Mouse (Mus musculus) bone marrow macrophage, adult 2 months (primary cell): ENCODE results near the gene Pusl1. TPM values are rescaled to one million over a fixed set of nuclear protein-coding genes. Genes with fewer than 3 reads are reported as not detected.

Source experiments
- H3K27ac ChIP-seq: 2 replicates; pipeline ENCODE4 v1.5.1; 2012; ENCODE audit warnings: low read depth, low read length; ENCODE audit not compliant: insufficient read depth
- H3K4me1 ChIP-seq: 2 replicates; pipeline ENCODE4 v1.6.1; 2012; ENCODE audit warnings: low read length; ENCODE audit not compliant: control insufficient read depth, insufficient read depth
- H3K4me3 ChIP-seq: 2 replicates; pipeline ENCODE4 v1.5.1; 2012; ENCODE audit warnings: mild to moderate bottlenecking, low read length, moderate library complexity; ENCODE audit not compliant: insufficient read depth
- CTCF ChIP-seq: IDR thresholded peaks from 2 replicates; pipeline ENCODE4 v1.5.1; 2012; ENCODE audit warnings: low read depth, mild to moderate bottlenecking, low read length, moderate library complexity
- POLR2A ChIP-seq: IDR thresholded peaks from 2 replicates; pipeline ENCODE4 v1.6.1; 2012; ENCODE audit warnings: mild to moderate bottlenecking, low read depth, low read length, borderline replicate concordance
- polyA plus RNA-seq: library from polyadenylated mRNA; stranded (reverse); fragments of >200 nt; gene quantifications from 2 replicates; pipeline ENCODE4 v1.2.4, GENCODE M21; 2012; ENCODE audit not compliant: missing spikeins, insufficient read depth, insufficient read length

Gene Pusl1
- 10.7 and 13.2 TPM in 2 replicates for polyA plus RNA-seq

DNA sequence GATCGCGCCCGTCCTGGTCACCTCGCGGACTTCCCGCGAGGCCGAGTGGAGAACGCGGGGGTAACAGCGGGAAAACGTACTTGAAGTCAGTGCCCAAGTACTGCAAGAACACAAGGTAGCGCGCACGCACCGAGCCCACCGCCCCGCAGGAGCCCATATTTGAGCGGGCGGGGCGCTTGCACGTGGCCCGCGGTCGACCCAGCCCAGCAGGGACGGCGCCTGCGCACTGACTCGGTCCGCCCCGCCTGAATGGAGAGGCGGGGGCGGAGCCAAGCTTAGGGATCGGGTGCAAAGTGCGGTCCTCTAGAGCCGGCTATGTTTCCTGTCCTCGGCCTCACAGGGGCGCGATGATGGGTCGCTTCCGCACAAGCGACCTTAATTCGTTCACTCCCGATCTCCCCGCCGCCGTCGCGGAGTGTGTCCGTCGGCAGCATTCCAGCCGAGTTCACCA, at the start of gene Pusl1, which contains the start of gene Acap3:
Gene Pusl1, minus strand, starts transcription at position 231 of the 451 bp plus-strand sequence.
Gene Acap3, plus strand, starts transcription at position 272 of the 451 bp plus-strand sequence.
- peak within 1 kb of the TSS; percentile 88 for H3K4me3 ChIP-seq
- H3K27ac ChIP-seq: peak within 1 kb of the TSS; percentile 89
- H3K4me1 ChIP-seq: peaks cover 30% of the 10 kb centered on the region
- TF ChIP-seq POLR2A (no peak; the same call in 1 of the 2 replicates), CTCF (no peak)

DNA sequence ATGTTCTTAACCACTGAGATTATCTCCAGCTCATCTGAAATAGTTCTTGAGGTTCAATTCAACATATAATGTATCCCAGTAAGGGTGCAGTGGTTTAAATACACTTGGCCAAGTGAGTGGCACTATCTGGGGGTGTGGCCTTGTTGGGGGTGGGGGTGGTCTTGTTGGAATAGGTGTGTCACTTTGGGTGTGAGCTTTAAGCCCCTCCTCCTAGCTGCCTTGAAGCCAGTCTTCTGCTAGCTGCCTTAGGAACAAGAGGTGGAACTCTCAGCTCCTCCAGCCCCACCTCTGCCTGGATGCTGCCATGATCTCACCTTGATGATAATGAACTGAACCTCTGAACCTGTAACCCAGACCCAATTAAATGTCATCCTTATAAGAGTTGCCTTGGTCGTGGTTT, 40.5 kb upstream of the Pusl1 start:
- H3K4me3 ChIP-seq: no peak overlapping the region
- TF ChIP-seq CTCF: no peak
- no peak for TF ChIP-seq POLR2A
- H3K4me1 ChIP-seq: no peaks in the 10 kb centered on the region
- H3K27ac ChIP-seq: no peak overlapping the region

DNA sequence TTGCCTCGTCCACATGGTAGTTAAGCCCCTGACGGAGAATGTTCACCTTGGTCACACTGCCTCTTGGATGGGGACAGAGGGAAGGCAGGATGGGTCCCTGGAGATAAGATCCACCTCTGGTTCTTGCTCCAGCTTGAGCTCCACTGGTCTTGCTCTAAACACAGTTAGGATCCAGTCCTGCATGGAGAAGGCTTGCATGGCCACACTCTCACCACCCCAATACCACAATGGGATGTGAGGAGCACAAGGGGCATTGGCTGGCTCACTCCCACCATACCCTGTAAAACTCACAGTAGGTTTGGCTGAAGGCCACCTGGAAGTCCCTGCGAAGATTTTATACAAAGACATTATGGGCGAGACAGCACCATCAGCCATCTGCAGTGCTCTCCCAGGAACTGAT, 17.2 kb upstream of the Pusl1 start:
- no peak overlapping the region for H3K27ac ChIP-seq
- no peaks in the 10 kb centered on the region for H3K4me1 ChIP-seq
- no peak for TF ChIP-seq POLR2A
- no peak for TF ChIP-seq CTCF
- H3K4me3 ChIP-seq: no peak overlapping the region

DNA sequence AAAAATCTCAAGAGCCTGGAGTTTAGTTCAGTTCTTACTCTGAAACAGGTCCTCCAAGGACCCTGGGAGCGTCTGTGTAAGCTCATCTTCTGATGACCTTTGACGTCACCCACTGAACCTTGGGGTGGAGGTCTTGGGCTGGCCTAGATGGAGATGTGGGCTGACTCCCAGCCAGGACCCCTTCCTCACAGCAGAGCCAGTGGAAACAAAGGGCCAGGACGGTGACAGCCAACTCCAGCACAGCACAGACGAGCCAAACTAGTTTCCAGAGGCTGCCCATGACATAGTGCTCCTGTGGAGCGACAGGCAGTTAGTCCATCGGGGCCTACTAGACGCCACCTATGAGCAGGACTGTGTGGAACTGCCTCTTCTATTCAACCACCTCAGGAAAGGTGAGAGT, 16.7 kb upstream of the Pusl1 start:
- Histone ChIP-seq H3K4me1 (no peaks in the 10 kb centered on the region), H3K27ac (no peak overlapping the region), H3K4me3 (no peak overlapping the region)
- TF ChIP-seq POLR2A (no peak), CTCF (no peak)

DNA sequence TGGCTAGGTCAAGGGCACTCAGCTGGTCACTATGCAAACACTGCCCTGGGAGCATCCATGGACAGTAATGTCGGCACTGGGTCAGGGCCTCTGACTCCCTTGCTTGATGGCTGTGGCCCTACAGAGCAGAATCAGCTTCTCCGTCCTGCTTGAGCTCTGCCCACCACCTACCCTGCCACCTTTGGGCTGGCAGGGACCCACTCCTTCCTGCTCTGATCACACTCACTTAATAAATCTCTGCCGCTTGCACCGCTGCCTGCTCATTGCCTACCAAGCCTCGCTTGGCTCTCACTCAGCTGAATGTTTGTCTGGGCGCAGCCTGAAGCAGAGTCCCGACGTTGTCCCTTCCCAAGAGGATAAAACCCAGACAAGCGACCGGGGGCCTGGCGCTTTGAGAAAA, 15.4 kb upstream of the Pusl1 start:
- Histone ChIP-seq H3K4me1 (no peaks in the 10 kb centered on the region), H3K27ac (no peak overlapping the region), H3K4me3 (no peak overlapping the region)
- no peak for TF ChIP-seq POLR2A
- no peak for TF ChIP-seq CTCF

DNA sequence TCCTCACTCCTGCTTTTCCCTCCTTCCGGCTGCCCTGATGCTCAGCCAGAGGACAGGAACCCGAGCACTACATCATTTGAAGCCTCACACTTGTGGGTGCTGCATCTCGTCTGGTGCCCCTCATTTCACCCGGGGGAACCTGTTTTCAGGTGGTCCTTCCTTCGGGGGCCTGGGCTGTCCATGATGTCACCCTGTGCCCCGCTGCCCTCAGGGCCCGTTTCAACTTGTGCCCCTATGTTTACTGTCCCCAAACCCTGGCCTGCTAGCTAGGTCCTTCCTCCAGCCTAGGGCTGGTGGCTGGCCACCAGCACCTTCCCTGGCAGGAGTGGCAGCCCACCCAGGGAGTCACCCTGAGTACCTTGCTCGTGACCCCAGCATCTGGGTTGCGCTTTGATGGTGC, 14.5 kb upstream of the Pusl1 start:
- Histone ChIP-seq H3K4me1 (peaks cover under 1% of the 10 kb centered on the region; the same call in 1 of the 2 replicates), H3K27ac (no peak overlapping the region), H3K4me3 (no peak overlapping the region)
- TF ChIP-seq POLR2A (no peak), CTCF (no peak)

DNA sequence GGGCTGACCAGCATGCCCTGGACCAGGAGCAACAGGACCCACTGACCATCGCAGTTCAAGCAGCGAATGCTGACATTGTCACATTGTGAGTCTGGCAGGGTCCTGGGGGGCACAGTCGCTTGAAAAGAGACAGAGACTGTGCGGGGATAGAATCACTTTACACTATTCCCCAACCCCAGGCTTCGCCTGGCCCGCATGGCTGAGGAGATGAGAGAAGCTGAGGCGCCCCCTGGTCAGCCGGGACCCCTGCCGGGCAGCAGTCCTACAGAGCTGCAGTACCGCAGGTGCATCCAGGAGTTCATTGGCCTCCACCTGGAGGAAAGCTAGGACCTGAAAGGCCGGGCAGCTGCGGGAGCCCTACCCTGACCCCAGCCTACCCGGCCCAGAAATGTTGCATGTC, 14.1 kb upstream of the Pusl1 start:
- TF ChIP-seq CTCF (no peak), POLR2A (no peak)
- Histone ChIP-seq H3K4me3 (no peak overlapping the region), H3K4me1 (peaks cover 3% of the 10 kb centered on the region; the same call in 1 of the 2 replicates), H3K27ac (no peak overlapping the region)

DNA sequence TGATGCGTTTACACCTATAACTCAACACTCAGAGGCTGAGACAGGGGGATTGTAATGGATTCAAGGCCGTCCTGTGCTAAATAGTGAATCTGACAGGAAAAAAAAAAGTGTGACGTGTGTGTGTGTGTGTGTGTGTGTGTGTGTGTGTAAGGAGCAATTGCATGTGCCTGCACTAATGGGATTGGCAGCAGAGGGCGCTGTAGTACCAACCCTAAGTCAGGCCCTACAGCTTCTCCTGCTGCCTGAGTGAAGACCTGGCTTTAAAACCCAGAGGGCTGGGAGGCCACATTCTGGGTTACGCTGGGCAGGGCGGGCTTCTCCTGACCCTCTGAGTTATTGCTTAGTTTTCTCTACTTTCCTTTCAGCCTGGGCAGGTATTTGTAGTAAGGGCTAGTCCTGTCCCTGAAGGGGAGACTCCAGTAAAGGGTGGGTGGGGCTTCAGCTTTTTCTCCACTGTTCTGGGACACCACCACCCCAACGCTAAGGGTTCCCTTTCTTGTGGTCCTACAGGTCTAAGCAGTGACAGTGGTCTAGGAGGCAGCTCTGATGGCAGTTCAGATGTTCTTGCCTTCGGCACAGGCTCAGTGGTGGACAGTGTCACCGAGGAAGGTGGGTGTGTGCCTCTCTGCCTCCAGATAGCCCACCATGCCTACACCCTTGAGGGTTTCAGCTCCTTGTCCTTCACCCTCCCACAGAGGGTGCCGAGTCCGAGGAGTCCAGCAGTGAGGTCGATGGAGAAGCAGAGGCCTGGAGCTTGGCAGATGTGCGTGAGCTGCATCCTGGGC, 12.9 kb upstream of the Pusl1 start:
- no peak overlapping the region for H3K27ac ChIP-seq
- H3K4me3 ChIP-seq: no peak overlapping the region
- H3K4me1 ChIP-seq: peaks cover 3% of the 10 kb centered on the region; the same call in 1 of the 2 replicates
- TF ChIP-seq POLR2A: no peak
- no peak for TF ChIP-seq CTCF

DNA sequence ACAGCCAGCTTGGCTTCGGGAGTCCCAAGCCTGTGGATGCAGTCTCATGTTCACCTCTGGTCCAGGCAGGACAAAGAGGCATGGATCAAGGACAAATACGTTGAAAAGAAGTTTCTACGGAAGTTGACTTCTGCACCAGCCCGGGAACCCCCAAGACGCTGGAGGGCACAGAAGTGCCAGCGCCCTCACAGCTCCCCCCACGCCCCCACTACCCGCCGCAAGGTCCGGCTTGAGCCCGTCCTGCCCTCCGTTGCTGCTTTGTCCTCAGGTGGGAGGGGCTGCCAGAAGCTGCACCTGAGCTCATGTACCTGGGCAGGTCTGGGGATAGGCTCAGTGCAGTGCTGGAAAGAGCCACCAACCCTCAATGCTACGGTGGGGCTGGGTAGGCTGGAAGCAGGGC, 11.7 kb upstream of the Pusl1 start:
- no peak overlapping the region for H3K4me3 ChIP-seq
- H3K4me1 ChIP-seq: peaks cover 3% of the 10 kb centered on the region; the same call in 1 of the 2 replicates
- H3K27ac ChIP-seq: no peak overlapping the region
- TF ChIP-seq POLR2A (no peak), CTCF (no peak)

DNA sequence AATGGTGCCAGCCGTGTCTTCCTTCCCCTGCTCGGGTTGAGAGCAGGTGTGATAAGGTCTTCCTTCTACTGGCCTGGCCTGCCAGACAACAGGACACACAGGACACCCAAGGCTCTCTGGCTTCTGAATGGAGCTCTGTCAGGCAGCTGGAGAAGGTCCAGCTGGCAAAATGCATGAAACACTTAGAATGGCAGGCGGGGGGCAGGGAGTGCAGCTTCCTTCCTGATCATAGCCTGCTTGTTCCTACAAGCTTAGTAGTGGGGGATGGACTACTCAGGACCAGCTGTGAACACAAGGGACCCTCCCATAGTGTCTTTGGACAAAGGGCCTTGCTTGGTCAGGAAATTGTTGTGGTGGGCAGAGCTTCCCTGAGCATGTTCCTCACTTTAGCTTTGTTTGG, 9.6 kb upstream of the Pusl1 start:
- Histone ChIP-seq H3K4me3 (no peak overlapping the region), H3K4me1 (peaks cover 3% of the 10 kb centered on the region; the same call in 1 of the 2 replicates), H3K27ac (no peak overlapping the region)
- TF ChIP-seq CTCF (no peak), POLR2A (no peak)
